ENCODE assay signal across 7 mouse cellular contexts in genomic region chr16:17202549-17202948, GRCm38 (mm10). TPM values are rescaled to one million over a fixed set of nuclear protein-coding genes. Genes with fewer than 3 reads are reported as not detected.
DNase-seq lines count a peak whose midpoint lies in the region; ATAC-seq and TF ChIP-seq lines count a peak whose summit lies in the region.

Gene Ube2l3, minus strand, starts transcription at chr16:17202649.

- DNase-seq in MEL (ENCODE audit: low read depth, low spot score), result no peak
- DNase-seq in thymus, postnatal 4 days, result no peak
- no peak for DNase-seq in ovary, postnatal 10 days (ENCODE audit: low spot score)

- H3K9me3 ChIP-seq in E14TG2a.4 (ENCODE audit: low read length) (no peaks in the 10 kb centered on the region), MEL (replicated peaks; ENCODE audit: insufficient read depth, low read length) (no peaks in the 10 kb centered on the region)
- H3K9me3 ChIP-seq in forebrain, embryonic 15.5 days, result no peaks in the 10 kb centered on the region
- no peaks in the 10 kb centered on the region for H3K9me3 ChIP-seq in hindbrain, embryonic 13.5 days
- H3K9me3 ChIP-seq in liver, embryonic 15.5 days (replicated peaks), result no peaks in the 10 kb centered on the region

- peaks cover 21% of the 10 kb centered on the region for H3K36me3 ChIP-seq in E14TG2a.4 (ENCODE audit: insufficient read depth, low read length)
- H3K36me3 ChIP-seq in MEL (ENCODE audit: control insufficient read depth in 1 of 2, insufficient read depth in 2 of 2, low read length in 2 of 2), result peaks cover 3 to 22% of the 10 kb centered on the region in 2 experiments
- H3K36me3 ChIP-seq in forebrain, embryonic 15.5 days, result no peaks in the 10 kb centered on the region
- no peaks in the 10 kb centered on the region for H3K36me3 ChIP-seq in hindbrain, embryonic 13.5 days
- 0 out of 2 replicates have a peak, but pooled peaks cover 7% of the 10 kb centered on the region for H3K36me3 ChIP-seq in liver, embryonic 15.5 days (replicated peaks)

- H3K4me3 ChIP-seq in E14TG2a.4 (replicated peaks; ENCODE audit: low read length) (peak within 1 kb of the TSS; percentile 98), MEL (ENCODE audit: control insufficient read depth in 1 of 2, insufficient read depth in 1 of 2, low read depth in 2 of 2, low read length in 2 of 2) (peak within 1 kb of the TSS; percentile 85)
- peak within 1 kb of the TSS; percentile 91 for H3K4me3 ChIP-seq in forebrain, embryonic 15.5 days
- H3K4me3 ChIP-seq in hindbrain, embryonic 13.5 days, result peak within 1 kb of the TSS; percentile 100
- peak within 1 kb of the TSS; percentile 93 for H3K4me3 ChIP-seq in liver, embryonic 15.5 days (replicated peaks)

- peaks cover 37% of the 10 kb centered on the region for H3K4me1 ChIP-seq in E14TG2a.4 (replicated peaks; ENCODE audit: low read depth, low read length)
- H3K4me1 ChIP-seq in MEL (ENCODE audit: control insufficient read depth in 1 of 2, insufficient read depth in 2 of 2, low read length in 2 of 2), result peaks cover 9 to 18% of the 10 kb centered on the region in 2 experiments
- H3K4me1 ChIP-seq in forebrain, embryonic 15.5 days, result peaks cover 20% of the 10 kb centered on the region
- peaks cover 20% of the 10 kb centered on the region for H3K4me1 ChIP-seq in hindbrain, embryonic 13.5 days (replicated peaks)
- H3K4me1 ChIP-seq in liver, embryonic 15.5 days (replicated peaks), result peaks cover 33% of the 10 kb centered on the region

- peak within 1 kb of the TSS; percentile 95 for H3K9ac ChIP-seq in MEL (ENCODE audit: control insufficient read depth, low read depth, low read length, poor library complexity, severe bottlenecking)
- no peak within 1 kb of the TSS for H3K9ac ChIP-seq in forebrain, embryonic 15.5 days (replicated peaks)
- H3K9ac ChIP-seq in hindbrain, embryonic 13.5 days, result peak within 1 kb of the TSS; percentile 99; the same call in 1 of the 2 replicates
- peak within 1 kb of the TSS; percentile 98; the same call in 1 of the 2 replicates for H3K9ac ChIP-seq in liver, embryonic 15.5 days

- TF ChIP-seq RAD21 in MEL (IDR thresholded peaks at IDR 0.05; ENCODE audit: low read depth, low read length), result no peak

- peak within 1 kb of the TSS; percentile 29 for H3K27ac ChIP-seq in MEL (ENCODE audit: control insufficient read depth, low read depth, low read length)
- peak within 1 kb of the TSS; percentile 73; the same call in 1 of the 2 replicates for H3K27ac ChIP-seq in forebrain, embryonic 15.5 days (replicated peaks)
- H3K27ac ChIP-seq in hindbrain, embryonic 13.5 days, result 0 out of 2 replicates have a peak within 1 kb of the TSS, but pooled peaks have one; percentile 85
- H3K27ac ChIP-seq in liver, embryonic 15.5 days (replicated peaks), result peak within 1 kb of the TSS; percentile 83

- H3K27me3 ChIP-seq in E14TG2a.4 (ENCODE audit: insufficient read depth, low read length), result peaks cover 12% of the 10 kb centered on the region
- no peaks in the 10 kb centered on the region for H3K27me3 ChIP-seq in MEL (ENCODE audit: control insufficient read depth in 1 of 2, insufficient read depth in 2 of 2, low read length in 2 of 2)
- H3K27me3 ChIP-seq in forebrain, embryonic 15.5 days, result no peaks in the 10 kb centered on the region
- peaks cover 11% of the 10 kb centered on the region for H3K27me3 ChIP-seq in hindbrain, embryonic 13.5 days
- H3K27me3 ChIP-seq in liver, embryonic 15.5 days, result peaks cover 15% of the 10 kb centered on the region

- no peak for TF ChIP-seq CTCF in E14TG2a.4 (conservative IDR thresholded peaks at IDR 0.05; ENCODE audit: low read length)
- no peak for TF ChIP-seq CTCF in MEL (IDR thresholded peaks at IDR 0.05 in 2 of 3, conservative IDR thresholded peaks at IDR 0.05 in 1 of 3; ENCODE audit: control insufficient read depth in 1 of 3, insufficient read depth in 1 of 3, low read depth in 2 of 3, low read length in 3 of 3, poor library complexity in 1 of 3, severe bottlenecking in 1 of 3)

- no peak for TF ChIP-seq EP300 in MEL (IDR thresholded peaks at IDR 0.05; ENCODE audit: low read depth in 1 of 2, low read length in 2 of 2)

- 0 out of 2 replicates have a peak within 1 kb of the TSS, but pooled peaks have one; percentile 57 for H3K4me2 ChIP-seq in forebrain, embryonic 15.5 days (replicated peaks)
- H3K4me2 ChIP-seq in hindbrain, embryonic 13.5 days, result peak within 1 kb of the TSS; percentile 80
- peak within 1 kb of the TSS; percentile 77 for H3K4me2 ChIP-seq in liver, embryonic 15.5 days

- ATAC-seq in forebrain, embryonic 15.5 days (replicated peaks), result no peak
- ATAC-seq in hindbrain, embryonic 13.5 days (ENCODE audit: low FRiP score), result no peak
- ATAC-seq in liver, embryonic 15.5 days (ENCODE audit: insufficient read depth), result no peak

- H3K79me2 ChIP-seq in MEL (ENCODE audit: control insufficient read depth, insufficient read depth, low read length, poor library complexity), result peaks cover 33% of the 10 kb centered on the region

- no peak for TF ChIP-seq POLR2A in MEL (IDR thresholded peaks at IDR 0.05; ENCODE audit: control insufficient read depth in 1 of 2, insufficient read depth in 1 of 2, low read depth in 1 of 2, low read length in 2 of 2, poor library complexity in 1 of 2)

- WGBS in forebrain, embryonic 15.5 days, result 92% methylated on average over 1 of the region's 1 CpGs
- 95% methylated on average over 1 of the region's 1 CpGs for WGBS in hindbrain, embryonic 13.5 days
- WGBS in liver, embryonic 15.5 days (ENCODE audit: insufficient replicate concordance), result 65% methylated on average over 1 of the region's 1 CpGs

TF ChIP-seq in MEL, 35 proteins besides CTCF, POLR2A, EP300 and RAD21:
- TF ChIP-seq ETS1 (IDR thresholded peaks at IDR 0.05; ENCODE audit: low read depth, low read length) (no peak), BHLHE40 (IDR thresholded peaks at IDR 0.05; ENCODE audit: borderline replicate concordance, low read depth, low read length) (no peak), UBTF (IDR thresholded peaks at IDR 0.05; ENCODE audit: borderline replicate concordance, insufficient read depth, low read depth, low read length) (no peak), GABPA (IDR thresholded peaks at IDR 0.05; ENCODE audit: low read depth, low read length) (no peak), SMC3 (IDR thresholded peaks at IDR 0.05; ENCODE audit: low read depth, low read length) (no peak), CHD1 (IDR thresholded peaks at IDR 0.05; ENCODE audit: low read depth, low read length) (no peak), TBP (IDR thresholded peaks at IDR 0.05; ENCODE audit: low read depth, low read length) (no peak), MAFK (IDR thresholded peaks at IDR 0.05; ENCODE audit: borderline replicate concordance, low read depth, low read length) (no peak), NRF1 (IDR thresholded peaks at IDR 0.05; ENCODE audit: insufficient read depth, low read depth, low read length, poor library complexity, severe bottlenecking) (no peak), HCFC1 (IDR thresholded peaks at IDR 0.05; ENCODE audit: low read depth, low read length) (no peak), JUND (IDR thresholded peaks at IDR 0.05; ENCODE audit: low read depth, low read length) (no peak), SIN3A (IDR thresholded peaks at IDR 0.05; ENCODE audit: low read length) (no peak), USF2 (IDR thresholded peaks at IDR 0.05; ENCODE audit: borderline replicate concordance in 1 of 2, insufficient read depth in 1 of 2, low read depth in 1 of 2, low read length in 2 of 2) (no peak), MXI1 (IDR thresholded peaks at IDR 0.05; ENCODE audit: low read depth, low read length) (no peak)

RNA-seq across cellular contexts. Expression of gene Ube2l3, which starts in this region (rescaled TPM):
- 137 and 166 TPM in 2 replicates for total RNA-seq in MEL (2012; rRNA removed)
- polyA plus RNA-seq in MEL (2012; ENCODE audit: insufficient read depth in 1 of 2, insufficient read length in 2 of 2, low read depth in 1 of 2, low replicate concordance in 2 of 2, missing spikeins in 1 of 2), result 1,000 to 10,000 TPM in 1 of 2 experiments, 100 to 1,000 TPM in 1; 297 to 2,006 TPM
- polyA plus RNA-seq in forebrain, embryonic 15.5 days (2015; fragmentation: Nextera tagmentation; extraction: Ambion mirVana), result 307 and 318 TPM in 2 replicates
- polyA plus RNA-seq in hindbrain, embryonic 13.5 days (2015; fragmentation: Nextera tagmentation; extraction: Ambion mirVana), result 313 and 319 TPM in 2 replicates
- polyA plus RNA-seq in liver, embryonic 15.5 days (2015; fragmentation: Nextera tagmentation; extraction: Ambion mirVana), result 169 and 186 TPM in 2 replicates

Comparison
In these comparisons a context has a peak if more than half of its experiments do, and no peak if none do; other contexts are left out.
1. H3K27ac ChIP-seq: peak in every context shown above with its lines; median percentile 85 in hindbrain, embryonic 13.5 days; 83 in liver, embryonic 15.5 days; 73 in forebrain, embryonic 15.5 days; 29 in MEL.